Mouse (Mus musculus): Measurements from ENCODE around the gene Map6d1.

Map6d1 gene

GRCm38 (mm10) chr16:20240468-20241414, at the start of gene Map6d1:
Gene Map6d1 (minus strand): TSS chr16:20241358.
- no peak for DNase-seq (ENCODE audit: low read depth in 1 of 2, low spot score in 2 of 2)

GRCm38 (mm10) chr16:20280238-20280637, 39.1 kb upstream of the Map6d1 start:
- no peak for DNase-seq (ENCODE audit: low read depth in 1 of 2, low spot score in 2 of 2)

- no peak for DNase-seq (ENCODE audit: low read depth in 1 of 2, low spot score in 2 of 2)
Measured at GRCm38 (mm10) chr16:20279395-20279794, 38.2 kb upstream of the Map6d1 start.

GRCm38 (mm10) chr16:20272994-20273393, 31.8 kb upstream of the Map6d1 start:
- DNase-seq (ENCODE audit: low read depth in 1 of 2, low spot score in 2 of 2) = no peak

GRCm38 (mm10) chr16:20271339-20271738, 30.2 kb upstream of the Map6d1 start:
- DNase-seq (ENCODE audit: low read depth in 1 of 2, low spot score in 2 of 2) = no peak

GRCm38 (mm10) chr16:20265089-20265488, 23.9 kb upstream of the Map6d1 start:
- DNase-seq (ENCODE audit: low read depth in 1 of 2, low spot score in 2 of 2) = no peak

- DNase-seq (ENCODE audit: low read depth in 1 of 2, low spot score in 2 of 2) = no peak
Measured at GRCm38 (mm10) chr16:20257926-20258325, 16.8 kb upstream of the Map6d1 start.

GRCm38 (mm10) chr16:20248442-20249174, 7.5 kb upstream of the Map6d1 start:
- no peak for DNase-seq (ENCODE audit: low read depth in 1 of 2, low spot score in 2 of 2)

GRCm38 (mm10) chr16:20247103-20247502, 5.9 kb upstream of the Map6d1 start:
- DNase-seq (ENCODE audit: low read depth in 1 of 2, low spot score in 2 of 2) = no peak

- no peak for DNase-seq (ENCODE audit: low read depth in 1 of 2, low spot score in 2 of 2)
Measured at GRCm38 (mm10) chr16:20238646-20239045, 2.5 kb downstream of the Map6d1 start.

- DNase-seq (ENCODE audit: low read depth in 1 of 2, low spot score in 2 of 2) = no peak
Measured at GRCm38 (mm10) chr16:20237426-20237825, 3.7 kb downstream of the Map6d1 start.

GRCm38 (mm10) chr16:20234406-20234805, 6.8 kb downstream of the Map6d1 start:
- no peak for DNase-seq (ENCODE audit: low read depth in 1 of 2, low spot score in 2 of 2)

GRCm38 (mm10) chr16:20228167-20228566, 13.0 kb downstream of the Map6d1 start:
- DNase-seq (ENCODE audit: low read depth in 1 of 2, low spot score in 2 of 2) = no peak

- DNase-seq (ENCODE audit: low read depth in 1 of 2, low spot score in 2 of 2) = no peak
Measured at GRCm38 (mm10) chr16:20227504-20227903, 13.7 kb downstream of the Map6d1 start.

- no peak for DNase-seq (ENCODE audit: low read depth in 1 of 2, low spot score in 2 of 2)
Measured at GRCm38 (mm10) chr16:20226676-20227075, 14.5 kb downstream of the Map6d1 start.

- no peak for DNase-seq (ENCODE audit: low read depth in 1 of 2, low spot score in 2 of 2)
Measured at GRCm38 (mm10) chr16:20222726-20223125, 18.4 kb downstream of the Map6d1 start.

GRCm38 (mm10) chr16:20213591-20214226, 27.4 kb downstream of the Map6d1 start:
- DNase-seq (ENCODE audit: low read depth in 1 of 2, low spot score in 2 of 2) = peak in 1 of 2 experiments; percentile 11

- no peak for DNase-seq (ENCODE audit: low read depth in 1 of 2, low spot score in 2 of 2)
Measured at GRCm38 (mm10) chr16:20199501-20200201, 41.5 kb downstream of the Map6d1 start.

GRCm38 (mm10) chr16:20196962-20197361, 44.2 kb downstream of the Map6d1 start:
- no peak for DNase-seq (ENCODE audit: low read depth in 1 of 2, low spot score in 2 of 2)

GRCm38 (mm10) chr16:20195546-20195945, 45.6 kb downstream of the Map6d1 start:
- DNase-seq (ENCODE audit: low read depth in 1 of 2, low spot score in 2 of 2) = no peak

- DNase-seq (ENCODE audit: low read depth in 1 of 2, low spot score in 2 of 2) = no peak
Measured at GRCm38 (mm10) chr16:20192043-20192442, 49.1 kb downstream of the Map6d1 start.

All from monocyte, adult 2 months (primary cell).